Mouse (Mus musculus) cerebellum, adult 18-20 months (tissue): ENCODE data around the gene Itpripl2.

Experiments
- DNase-seq, 2 experiments: peaks; one replicate each; pipeline ENCODE4 v3.0.0; 2021

Itpripl2 gene

DNA sequence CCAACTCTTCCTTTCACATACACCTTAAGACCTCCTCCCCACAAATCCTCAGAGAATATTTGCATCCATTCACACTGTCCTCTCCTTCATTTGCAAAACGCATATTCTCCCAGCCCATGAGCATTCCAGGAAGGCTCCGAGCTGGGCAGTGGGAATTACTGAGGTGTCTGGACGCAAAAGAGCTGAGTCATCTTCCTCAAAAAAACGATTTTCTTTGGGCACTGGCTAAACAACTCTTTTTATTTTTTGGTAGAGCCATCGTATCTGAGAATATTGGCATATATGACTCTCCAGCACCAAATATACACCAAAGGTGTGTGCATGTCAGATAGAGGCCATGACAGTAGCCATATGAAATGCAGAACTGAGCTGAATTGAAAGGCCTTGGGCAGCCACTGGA, 4.9 kb downstream of the Itpripl2 start:
- no peak for DNase-seq

GRCm38 (mm10) chr7:118483996-118484395, 7.8 kb downstream of the Itpripl2 start:
- no peak for DNase-seq

DNA sequence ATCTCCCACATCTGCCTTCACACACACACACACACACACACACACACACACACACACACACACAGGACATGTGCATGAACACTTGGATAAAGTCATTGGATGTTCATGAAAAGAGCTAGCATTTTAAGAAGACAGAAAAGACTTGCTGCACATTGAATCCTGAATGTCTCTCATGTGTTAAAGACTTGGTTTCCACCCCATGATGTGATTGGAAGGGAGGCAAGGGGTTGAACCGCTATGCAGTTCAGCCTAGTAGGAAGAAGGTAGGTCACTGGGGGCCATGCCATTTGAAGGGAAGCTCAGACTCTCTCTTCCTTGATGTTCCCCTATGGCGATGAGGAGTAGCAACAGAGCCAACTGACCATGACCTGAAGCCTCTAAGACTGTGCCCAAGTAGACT, 9.8 kb downstream of the Itpripl2 start:
- DNase-seq, result no peak

GRCm38 (mm10) chr7:118481047-118481810, 10.5 kb downstream of the Itpripl2 start:
- no peak for DNase-seq

DNA sequence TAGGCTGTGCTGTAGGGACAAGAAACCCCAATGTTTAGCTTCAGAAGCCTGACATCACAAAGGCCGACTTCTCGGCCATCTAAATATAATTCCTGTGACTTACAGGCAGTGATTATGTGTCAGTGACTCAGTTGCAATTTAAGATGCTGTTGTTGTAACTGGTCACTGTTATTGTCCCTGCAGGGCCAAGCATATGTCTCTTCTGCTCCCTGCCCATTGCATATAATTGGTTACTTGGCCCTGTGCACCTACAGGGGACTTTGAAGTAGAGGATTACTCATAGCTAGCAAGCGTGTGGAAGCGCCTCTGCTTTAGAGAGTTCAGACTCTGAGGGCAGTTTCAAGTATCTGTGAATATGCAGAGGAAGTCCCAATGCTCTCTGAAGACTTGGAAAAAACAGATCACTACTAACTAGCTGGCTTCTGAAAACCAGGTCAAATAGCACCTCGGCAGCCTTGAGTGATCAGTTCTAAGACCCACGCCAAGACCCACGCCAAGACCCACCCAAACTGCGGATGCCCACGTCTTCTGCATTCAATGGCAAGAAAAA, 11.5 kb downstream of the Itpripl2 start:
- no peak for DNase-seq

DNA sequence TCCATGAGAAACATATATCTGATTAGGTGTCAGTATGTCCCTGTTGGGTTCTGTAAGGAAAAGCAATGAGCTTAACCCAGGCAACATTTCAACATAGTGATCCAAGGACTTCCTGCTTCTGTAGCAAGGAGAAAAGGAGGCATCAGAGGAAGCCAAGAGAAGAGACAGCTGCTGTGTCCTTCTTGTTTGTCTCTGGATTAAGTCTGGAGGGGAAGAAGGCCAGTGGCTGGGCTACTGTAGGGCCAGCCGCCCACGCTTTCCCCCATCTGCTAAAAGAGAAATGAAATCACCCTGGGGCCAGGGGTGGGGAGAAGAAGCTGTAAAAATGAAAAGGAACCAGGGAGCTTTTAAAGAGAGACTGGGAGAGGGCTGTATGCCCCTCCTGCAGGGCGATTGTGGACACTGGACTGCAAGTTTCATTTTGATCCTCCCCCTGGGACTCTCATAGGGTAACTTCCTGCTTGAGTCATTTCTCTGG, 12.9 kb downstream of the Itpripl2 start:
- no peak for DNase-seq

GRCm38 (mm10) chr7:118476428-118476827, 15.3 kb downstream of the Itpripl2 start:
- DNase-seq, result no peak

DNA sequence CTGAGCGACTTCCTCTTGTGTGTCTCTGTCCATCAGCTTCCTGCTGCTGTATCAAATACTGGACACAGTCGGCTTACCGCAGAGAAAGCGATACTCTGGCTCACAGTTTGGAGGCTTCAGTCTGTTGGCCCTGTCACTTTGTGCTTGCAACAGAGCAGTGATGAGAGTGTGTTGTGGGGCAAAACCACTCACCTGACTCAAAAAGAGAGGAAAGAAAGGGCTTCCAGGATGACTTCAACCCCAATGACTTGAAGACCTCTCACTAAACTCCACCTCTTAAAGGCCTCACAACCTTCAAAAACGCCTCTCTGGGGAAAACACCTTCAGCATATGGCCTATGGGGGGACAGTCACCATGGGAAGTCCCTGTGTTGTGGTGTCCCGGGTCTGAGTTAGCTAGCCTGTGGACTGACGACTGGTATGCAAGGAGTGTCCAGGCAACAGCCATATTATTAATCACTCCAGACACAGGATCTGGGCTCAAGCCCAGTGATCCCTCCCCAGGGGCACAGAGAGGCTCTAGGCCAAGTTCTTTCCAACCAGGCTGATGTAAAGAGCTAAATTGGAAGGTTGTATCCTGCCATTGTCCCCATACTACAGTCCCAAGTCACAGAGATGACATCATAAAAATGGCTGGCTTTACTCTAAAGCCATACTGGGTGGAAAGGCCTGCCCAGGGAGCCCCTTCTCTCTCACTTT, 16.6 kb downstream of the Itpripl2 start:
- DNase-seq, result no peak

GRCm38 (mm10) chr7:118472886-118473285, 18.9 kb downstream of the Itpripl2 start:
- no peak for DNase-seq

DNA sequence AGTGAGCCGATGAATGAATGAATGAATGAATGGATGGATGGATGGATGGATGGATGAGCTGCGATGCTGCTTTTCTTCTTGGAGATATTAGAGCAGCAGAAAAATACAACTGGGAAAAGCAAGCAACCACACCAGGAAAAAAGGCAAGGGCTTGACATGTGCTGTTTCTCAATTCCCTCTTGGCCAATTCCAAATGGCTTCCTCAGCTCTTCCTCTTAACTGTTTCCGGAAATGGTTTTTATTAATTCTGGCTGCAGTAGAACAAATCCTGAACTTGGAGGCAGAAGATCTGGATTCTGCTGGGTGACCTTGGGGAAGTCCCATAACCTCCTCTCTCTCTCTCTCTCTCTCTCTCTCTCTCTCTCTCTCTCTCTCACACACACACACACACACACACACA, 23.7 kb downstream of the Itpripl2 start:
- DNase-seq, result no peak

GRCm38 (mm10) chr7:118464432-118464831, 27.3 kb downstream of the Itpripl2 start:
- no peak for DNase-seq

- no peak for DNase-seq
Measured at GRCm38 (mm10) chr7:118462818-118463762, 28.7 kb downstream of the Itpripl2 start.

DNA sequence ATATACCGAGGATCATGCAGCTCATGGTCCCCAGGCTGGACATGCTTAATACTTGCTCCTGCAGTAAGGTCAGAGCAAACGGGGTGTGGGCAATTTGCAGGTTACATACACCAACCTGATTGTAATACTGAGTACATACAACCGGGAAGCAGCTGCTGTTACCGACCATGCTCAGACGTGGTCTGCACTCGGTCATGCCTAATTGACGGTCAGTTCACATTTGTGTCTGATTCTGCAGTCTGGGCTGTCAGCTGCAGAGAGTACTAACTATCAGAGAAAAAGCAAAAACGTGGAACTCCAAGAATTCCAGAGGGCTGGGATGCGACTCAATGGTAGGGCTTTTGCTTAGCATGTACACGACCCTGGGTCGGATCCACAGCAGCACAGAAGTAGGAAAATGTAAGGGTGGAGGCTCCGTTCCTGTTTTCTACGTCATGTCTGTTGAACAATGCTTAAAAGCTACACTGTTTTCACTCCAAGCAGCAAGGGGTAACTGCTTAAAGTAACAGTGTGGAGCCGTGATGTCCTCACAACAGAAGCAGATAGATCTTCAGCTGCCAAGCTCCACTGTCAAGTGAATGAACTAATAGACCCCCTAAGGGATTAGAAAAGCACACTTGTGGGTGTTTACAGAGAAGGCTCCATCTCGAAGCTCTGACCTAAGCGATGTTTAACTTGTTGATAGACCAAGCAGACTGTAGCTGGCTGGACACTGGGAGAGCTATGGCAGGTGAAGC, 30.2 kb downstream of the Itpripl2 start:
- no peak for DNase-seq

DNA sequence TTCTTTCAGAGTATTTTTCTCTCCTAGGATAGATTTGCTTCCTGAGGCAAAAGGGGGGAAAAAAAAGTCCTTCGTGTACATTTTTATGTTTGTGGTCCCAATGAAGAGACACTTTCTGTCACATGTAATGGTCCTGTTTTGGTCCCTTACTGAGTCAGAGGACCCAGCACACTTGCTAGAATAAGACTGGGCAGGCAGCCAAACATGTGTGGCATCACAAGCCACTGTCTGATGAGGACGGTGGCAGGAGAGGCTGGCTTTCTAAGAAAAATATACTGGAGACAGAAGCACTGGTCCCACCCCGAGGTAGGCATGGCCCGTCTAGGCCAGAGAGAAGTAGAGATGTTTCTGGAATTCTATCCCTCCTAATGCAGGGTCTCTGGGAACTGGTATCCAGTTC, 38.1 kb downstream of the Itpripl2 start:
- no peak for DNase-seq

- DNase-seq, result no peak
Measured at GRCm38 (mm10) chr7:118452940-118453339, 38.8 kb downstream of the Itpripl2 start.

DNA sequence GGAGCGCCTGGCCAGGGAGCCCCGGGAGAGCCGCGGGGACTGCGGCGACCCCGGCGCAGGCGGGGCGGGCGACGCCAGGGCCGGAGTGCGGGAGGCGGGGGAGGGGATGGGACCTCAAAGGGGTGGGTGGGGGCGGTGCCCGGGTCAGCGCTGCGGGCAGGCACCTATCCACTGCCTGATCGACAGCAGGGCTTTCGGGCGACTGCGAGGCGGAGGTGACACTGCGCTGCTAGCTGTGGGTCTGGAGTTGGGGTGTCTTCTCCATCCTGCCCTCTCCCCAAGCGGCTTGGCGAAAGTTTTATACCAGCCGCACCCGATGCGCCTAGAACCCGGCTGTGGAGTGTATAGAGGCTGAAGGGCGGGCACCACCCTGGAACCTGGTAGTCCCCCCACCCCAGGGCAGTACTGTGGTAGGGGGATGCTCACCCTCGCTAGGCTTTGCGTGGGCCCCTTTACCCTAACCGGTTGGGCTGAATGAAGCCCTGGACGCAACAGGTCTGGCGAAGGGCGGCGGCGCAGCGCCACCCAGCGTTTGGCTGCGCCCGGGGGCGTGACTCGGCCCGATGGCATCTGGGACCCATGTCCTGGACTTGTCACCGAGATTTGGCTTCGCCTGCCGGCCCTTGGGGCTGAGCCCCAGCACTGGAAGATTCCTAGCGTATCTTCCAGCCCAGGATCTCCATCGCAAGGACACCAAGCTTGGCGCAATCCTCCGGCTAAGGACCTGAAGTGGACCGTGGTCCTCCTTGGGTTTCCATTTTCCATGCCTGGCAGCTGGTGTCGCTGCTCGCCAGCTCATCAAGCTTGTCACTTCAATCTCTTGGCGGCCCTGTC, 43.4 kb downstream of the Itpripl2 start, which contains the start of gene Syt17:
Gene Syt17 (minus strand): TSS at position 89 of the 834 bp plus-strand sequence.
- DNase-seq, result peak; percentile 35 to 54

DNA sequence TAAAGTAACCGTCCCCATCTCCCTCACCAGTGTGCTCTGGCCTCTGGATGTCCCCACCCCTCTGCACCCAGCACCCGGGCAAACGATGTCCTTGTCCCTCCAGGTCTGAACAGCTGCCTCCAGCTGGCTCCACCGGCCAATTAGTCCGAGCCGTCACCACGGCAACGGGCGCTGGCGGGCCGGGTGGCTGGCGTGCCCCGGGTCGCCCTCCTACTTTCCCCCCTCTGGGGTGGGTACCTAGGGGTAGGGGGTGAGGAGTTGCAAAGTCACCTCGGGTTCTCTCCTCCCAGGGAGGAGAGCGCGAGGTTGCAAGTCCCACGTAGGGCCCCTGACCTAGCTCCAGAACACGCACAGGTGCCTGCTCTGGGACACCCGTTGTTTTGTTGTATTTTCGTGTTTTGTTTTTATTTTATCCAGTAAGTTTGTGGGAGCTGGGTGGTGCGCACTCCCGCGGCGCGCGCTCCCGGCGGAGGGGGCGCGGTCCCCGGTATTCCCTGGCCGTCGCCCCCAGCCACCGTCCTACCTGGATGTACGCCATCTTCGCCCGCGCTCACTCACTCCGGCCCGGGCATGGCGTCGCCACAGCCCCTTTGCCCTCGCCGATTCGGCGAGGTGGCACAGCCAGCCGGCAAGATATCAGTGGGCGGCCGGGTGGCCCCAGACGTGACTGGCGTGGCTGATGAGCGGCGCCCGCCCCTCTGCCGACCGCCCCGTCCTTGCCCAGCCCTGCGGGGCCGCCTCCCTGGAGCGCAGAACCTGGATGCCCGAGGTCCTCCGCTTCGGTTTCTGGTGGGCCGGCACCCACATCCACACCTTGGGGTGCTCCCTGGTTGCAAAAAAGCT, 44.3 kb downstream of the Itpripl2 start:
- DNase-seq, result peak; percentile 5 to 12

GRCm38 (mm10) chr7:118443895-118444485, 47.8 kb downstream of the Itpripl2 start:
- no peak for DNase-seq

DNA sequence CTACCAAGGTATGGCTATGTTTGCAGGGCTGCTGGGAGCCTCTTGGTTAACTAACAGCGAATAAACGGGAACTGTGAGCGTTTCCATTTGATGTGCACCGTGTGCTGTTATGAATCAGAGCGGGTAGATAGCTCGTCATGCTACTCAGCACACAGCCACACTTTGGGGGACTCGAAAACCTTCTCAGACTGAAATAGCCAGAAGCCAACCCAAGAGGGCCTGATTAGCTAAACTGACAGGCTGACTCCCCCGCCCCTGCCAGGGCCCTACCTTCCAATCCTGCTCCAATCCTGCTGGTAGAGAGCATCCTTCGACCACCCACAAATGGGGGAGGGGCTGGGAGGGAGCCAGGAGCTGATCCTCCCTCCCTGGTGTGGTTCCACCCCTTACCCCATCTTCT, 48.4 kb downstream of the Itpripl2 start:
- DNase-seq, result no peak

DNA sequence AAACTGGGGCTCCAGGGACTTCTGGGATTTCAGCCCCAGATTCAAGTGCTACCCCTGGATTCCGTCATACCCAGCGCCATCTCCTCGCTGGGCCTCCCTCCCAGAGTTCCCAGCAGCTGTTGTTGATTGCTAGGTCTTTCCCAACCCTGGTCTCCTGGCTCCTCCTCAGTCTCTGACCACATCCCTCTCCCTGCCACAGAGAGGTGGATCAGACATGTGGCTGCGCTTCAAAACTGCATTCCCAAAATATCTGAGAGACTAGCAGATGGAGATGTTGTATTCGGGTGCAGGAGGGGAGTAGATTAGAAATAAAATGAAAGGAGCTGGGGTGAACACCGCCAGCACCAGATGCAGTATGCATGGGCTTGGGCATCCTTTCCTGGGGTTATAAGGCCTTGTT, 50.2 kb downstream of the Itpripl2 start:
- no peak for DNase-seq
